Mouse (Mus musculus) thymus, postnatal 0 days (tissue): ENCODE measurements around the gene Ppp3ca. TPM values are rescaled to one million over a fixed set of nuclear protein-coding genes. Genes with fewer than 3 reads are reported as not detected.

Source experiments
- DNase-seq: peaks from one replicate; pipeline ENCODE4 v3.0.0-alpha.2; 2015; ENCODE audit warnings: low spot score
- polyA plus RNA-seq: library from polyadenylated mRNA; unstranded; fragments of >200 nt; fragmentation: Nextera tagmentation; extraction: Ambion mirVana; gene quantifications from 2 replicates; pipeline ENCODE4 v1.2.1, GENCODE M21; 2015

Gene Ppp3ca
- 20.9 and 25.4 TPM in 2 replicates for polyA plus RNA-seq

DNA sequence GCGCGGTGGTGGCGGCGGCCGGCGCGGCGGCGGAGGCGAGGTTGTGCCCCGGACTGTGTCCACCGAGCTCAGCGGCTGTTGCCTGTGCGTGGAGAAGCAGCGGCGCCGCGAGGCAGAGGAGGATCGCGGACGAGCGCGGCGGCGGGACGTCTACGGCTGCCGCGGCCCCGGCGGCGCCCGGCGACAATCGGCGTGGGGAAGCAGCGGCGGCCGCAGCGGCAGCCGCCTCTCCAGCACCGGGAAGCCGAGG is at the start of gene Ppp3ca:
Gene Ppp3ca (plus strand): TSS at position 15 of the 250 bp plus-strand sequence.
- DNase-seq: no peak

DNA sequence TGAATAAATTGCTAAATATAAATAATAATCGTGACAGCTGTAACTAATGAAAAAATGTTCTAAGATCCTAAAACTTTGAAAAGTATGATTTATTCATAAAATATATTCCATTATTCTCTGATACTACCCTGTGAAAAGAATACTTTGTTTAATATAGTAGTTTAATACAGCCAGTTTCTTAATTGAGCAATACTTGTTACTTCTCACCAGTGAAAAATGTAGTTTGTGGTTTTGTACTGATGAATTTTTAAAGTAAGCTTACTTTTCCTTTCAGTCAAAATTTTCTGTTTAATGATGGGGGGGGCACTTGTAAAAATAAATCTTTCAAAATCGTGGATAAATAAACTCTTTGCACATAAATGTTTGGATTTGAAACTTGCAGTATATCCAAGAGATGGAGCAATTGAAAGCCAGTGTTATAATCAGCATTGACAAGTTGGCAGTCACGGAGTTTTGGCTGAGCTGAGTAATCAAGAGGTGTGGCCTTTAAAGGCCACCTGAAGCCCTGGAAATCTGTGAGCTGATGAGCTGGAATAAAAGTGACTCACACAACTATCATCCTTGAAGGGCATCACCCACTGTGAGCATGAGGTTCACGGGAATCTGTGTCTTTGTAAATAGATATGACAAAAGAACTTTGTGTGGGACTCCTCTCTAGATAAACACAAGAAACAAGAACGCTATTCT is 29.2 kb upstream of the Ppp3ca start:
- no peak for DNase-seq

DNA sequence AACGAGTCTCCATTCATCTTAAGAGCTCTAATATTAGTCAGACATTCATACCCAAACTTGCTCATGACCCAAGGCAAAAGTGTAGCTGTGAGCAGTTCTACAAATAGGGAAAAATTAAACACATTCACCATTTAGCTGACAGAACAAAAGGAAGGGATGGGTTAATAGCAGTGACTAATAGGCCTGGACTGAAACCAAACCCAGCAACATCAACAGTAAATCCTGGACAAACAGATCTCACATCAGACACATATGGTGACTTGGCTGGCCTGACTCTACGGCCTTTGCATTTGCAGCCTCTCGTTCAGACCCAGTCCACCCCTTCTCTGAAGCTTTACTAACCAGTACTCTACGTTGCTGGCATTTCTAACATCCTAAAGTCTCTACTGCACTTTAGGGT is 19.0 kb upstream of the Ppp3ca start:
- DNase-seq: no peak

DNA sequence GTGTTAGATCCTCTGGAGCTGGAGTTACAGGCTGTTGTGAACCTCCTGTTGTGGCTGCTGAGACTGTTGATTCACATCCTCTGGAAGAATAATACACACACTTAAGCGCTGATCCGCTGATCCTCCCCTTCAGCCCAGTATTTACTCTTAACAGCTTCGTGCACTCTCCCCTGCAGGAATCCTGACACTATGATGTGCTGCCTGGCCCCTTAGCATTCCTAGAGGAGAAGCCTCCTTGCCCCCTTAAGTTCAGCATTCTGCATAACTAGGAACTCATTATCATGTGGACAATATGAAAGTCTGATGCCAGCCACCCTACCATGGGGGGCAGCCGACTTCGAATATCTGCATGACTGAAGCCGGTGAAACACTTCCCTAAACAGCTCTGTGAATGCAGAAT is 18.4 kb upstream of the Ppp3ca start:
- DNase-seq: no peak

DNA sequence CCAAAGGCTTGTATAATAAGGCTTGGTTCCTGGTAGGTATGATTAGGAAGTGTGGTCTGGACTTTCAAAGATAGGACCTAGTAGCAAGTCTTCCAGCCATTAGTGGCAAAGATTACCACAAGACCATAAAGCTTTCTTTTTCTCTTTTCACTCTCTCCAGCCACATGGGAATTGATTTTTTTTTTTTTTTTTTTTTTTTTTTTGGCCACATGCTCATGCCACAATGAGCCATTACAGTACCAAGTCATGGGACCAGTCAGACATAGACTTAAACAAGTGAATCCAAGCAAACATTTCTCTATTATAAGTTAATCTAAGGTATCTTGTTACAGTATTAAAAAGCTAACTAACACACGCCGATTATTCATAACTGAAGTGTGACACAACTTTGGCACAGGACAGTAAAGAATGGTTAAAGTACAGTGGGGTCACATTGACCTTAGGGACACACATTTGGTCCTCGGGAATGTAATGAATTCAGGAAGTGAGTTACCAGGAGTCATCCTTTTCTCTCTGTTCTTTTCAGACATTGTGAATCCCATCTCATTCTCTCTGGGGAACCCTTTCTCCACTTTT is 13.4 kb upstream of the Ppp3ca start:
- no peak for DNase-seq

DNA sequence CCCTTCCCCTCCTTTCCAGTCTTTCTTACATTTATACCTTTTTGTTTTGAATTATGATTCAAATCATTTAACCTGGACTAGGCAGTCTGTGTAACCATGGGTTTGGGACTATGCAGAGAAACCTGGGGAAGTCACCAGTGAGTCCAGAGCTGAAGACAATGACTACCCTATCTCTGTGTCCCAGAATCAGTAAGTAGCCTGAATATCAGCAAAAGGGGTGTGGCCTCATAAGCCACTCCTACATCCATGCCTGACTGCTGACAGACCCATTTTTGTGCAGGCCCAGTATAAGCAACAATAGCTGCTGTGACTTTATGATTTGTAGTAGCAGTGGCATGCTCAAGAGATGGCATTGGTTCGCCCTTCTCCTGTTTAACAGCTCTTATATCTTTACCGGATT is 11.2 kb upstream of the Ppp3ca start:
- no peak for DNase-seq

DNA sequence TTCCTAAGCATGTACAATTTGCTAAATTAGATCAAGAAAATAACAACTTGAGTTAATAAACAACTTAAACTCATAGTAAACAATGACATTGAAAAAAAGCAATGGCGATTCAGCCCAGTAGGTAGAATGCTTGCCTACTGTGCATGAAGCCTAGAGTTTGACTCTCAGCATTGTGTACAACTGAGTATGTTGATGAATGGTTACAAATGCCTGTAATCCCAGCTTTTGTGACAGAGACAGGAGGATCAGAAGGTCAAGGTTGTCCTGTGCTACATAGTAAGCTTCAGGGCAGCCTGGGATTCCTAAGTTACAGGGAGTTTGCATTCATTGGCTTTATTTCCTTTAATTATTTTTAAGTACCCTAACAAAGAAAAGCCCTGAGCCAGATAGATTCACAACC is 4.8 kb upstream of the Ppp3ca start:
- no peak for DNase-seq

DNA sequence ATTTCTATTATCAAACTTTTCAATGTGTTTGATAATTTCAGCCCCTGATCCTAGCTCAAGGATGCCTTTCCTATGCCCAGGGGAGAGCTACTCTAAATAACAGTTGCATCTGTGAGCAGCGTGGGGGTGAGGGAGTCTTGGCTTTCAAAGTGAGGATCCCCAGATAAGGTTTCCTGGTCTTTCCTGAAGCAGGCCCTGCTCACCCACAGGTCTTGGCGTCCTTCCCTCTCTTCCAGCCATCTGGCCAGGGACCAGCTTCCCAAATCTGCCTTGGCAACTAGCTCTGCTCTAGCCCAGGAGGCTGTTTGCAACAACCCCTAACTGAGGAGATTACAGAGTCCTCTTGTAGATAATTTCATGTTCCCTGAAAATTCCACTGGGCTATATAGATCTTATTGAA is 1.9 kb upstream of the Ppp3ca start:
- DNase-seq: no peak

DNA sequence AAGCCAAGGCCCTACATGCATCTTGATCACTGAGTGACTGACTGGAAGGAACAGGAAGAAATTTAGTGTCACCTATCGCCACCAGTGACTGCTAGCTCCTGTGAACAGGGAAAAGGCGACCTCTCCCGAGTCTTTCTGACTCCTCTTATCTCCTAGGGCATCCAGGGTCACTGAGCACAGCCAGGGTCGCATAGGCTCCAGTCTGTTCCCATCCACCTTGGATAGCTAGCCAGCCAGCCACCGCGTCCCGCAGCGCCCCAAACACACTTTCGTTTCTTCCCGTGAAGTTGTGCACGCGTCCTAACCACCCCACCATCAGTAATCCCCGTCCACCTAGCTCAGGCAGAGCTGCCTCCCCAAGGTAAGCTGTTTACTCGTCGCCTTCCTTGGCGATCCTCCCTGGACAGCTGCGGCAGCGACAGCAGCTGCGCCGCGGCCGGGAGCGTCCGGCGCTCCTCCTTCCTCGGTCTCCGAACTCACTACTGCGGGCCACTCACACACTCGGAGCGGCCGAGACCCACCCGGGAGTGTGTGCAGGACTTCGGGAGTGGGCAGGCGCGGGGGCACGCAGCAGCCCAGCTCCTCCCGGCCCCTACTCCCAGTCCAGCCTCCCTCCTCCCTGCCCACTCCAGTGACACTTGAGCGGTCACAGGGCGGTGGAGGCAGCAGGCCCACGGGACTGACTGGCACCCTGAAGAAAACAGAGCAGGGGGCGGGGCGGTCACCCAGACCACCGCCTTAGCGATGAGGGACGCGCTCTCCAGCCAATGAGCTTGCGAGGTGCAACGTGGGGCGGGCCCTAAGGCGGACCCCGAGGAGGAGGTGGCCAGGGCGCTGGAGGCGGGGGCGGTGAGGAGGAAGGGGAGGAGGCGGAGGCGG is 454 bp upstream of the Ppp3ca start:
- peak; percentile 97 for DNase-seq

DNA sequence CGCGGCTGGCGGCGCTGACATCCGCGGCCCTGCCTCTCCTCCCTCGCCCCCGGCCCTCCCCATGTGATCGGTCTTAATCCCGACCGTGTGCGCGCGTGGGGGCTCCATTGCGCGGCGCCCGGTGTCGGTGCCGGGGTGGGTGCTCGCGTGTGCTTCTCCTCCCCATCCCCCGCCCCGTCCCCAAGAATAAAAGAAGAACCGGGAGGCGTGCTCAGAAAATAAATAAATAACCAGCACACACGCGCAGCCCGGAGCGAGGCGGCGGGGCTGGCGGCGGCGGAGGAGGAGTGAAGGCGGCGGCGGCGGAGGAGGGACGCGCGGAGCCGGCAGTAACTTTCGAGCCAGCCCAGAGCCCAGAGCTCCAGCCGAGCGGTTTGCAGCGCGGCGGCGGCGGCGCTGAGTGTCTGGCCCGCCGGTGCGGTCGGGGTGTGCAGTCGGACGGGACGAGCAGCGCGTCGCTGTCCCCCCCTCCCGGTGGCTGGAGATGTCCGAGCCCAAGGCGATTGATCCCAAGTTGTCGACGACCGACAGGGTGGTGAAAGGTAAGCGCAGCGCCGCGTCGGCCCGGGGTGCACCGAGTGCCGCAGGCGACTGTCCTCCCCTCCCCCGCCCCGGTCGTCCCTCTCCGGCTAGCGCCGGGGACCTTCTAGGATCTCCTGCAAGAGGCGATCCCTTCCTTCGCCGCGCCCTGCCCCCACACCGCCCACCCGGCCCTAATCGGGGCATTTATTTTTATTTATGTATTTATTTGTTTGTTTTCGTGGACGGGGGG is 622 bp downstream of the Ppp3ca start:
- peak; percentile 49 for DNase-seq

DNA sequence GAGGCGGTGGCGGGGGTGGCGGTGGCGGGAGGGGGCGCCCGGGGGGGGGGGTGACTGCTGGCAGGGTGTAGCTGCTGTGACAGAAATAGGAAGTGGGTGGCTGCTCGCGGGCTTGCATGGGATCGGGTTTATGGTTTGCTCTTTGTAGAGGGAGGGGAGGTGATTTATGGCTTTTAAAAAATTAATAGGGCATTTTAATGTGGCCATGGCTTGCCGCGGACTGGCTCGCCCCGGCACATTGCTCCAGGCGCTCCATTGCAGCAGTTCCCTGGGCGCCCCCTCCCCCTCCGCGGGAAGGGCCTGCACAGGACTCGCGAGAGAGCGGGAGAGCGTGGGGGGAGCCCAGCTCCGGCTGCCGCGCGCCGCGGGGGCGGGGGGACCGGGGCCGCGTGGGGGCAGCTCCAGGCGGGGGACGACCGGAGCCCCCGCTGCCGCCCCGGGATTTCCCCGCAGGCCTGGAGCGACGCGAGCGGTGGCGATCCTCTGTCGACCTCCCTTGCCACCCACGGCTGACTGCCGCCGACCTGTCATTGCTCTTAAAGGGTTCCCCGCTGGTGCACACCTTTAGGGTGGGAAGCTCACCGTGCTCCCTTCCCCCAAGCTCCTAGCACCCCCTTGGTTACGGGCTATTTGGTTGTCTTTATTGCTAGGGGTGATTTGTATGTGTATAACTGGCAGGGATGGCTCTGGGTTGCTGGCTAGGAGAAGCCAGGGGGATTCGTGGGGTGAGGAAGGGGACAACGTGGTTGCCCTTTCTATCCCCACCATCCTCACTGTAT is 1.4 kb downstream of the Ppp3ca start:
- peak; percentile 54 for DNase-seq

DNA sequence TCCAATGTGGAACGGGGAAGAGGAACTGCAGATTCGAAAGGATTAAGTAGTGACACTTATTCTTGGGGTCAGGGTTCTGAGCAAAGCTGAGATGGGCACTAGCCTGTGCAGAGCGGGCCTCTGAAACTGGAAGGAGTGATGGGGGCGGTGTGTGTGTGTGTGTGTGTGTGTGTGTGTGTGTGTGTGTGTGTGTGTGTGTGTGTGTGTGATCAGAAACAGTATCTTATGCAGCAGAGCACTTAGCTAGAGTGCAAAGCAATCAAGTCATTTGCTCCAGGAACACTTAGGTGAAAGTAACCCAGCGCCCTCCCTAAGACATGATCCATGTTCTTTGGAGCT is 2.0 kb downstream of the Ppp3ca start:
- no peak for DNase-seq

DNA sequence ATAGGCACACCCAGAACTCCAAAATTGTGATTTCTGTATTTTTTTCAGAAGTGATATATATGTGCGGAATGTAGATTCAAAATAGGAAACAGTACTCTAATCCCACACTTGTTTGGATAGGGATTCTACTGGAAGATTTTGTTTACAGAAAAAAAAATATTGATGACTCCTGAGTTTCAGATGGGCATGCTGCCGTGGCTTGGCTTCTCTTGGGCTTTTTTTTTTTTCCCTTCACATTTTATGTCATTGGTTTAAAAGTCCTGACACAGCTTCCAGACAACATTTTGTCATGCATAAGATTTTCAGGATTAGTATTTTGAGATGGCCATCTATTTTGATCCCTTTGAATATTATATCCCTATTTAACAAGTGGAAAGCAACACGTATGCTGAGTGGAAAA is 2.9 kb downstream of the Ppp3ca start:
- no peak for DNase-seq

DNA sequence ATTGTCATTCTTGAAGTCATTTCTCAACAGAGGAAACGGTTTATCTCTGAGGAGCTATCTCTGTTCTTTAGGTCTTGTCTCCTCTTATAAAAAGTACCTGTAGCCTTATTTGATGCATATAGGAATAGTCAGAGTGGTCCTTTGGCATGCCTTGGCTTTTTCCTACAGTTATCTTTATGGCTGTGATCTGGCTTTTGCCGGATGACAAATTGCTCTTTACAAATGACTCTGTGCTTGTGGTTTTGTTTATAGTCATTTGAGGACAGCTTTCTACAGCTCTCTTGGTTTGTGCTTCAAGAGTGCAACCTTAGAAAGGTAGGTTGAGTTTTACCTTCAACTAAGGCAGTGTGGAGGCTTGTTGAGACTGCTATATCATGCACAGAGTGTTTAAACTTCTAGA is 3.4 kb downstream of the Ppp3ca start:
- DNase-seq: no peak

DNA sequence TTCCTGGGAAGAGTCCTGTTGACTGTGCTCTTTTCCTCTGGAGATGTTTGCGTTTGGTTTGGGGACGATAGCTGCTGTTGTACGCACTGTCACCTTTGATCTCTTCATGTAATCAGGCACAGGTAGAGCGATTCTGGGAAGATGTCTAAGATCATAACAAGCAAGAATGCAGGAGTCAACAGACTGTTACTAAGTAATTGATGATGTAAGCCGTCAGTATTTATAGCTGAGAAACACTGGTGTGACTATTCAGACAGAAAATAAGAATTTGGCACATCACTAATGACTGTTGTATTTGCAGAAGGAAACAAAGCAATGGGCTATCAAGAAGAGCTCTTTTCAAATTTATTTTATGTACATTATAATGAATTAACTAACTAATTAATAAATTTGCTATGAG is 4.6 kb downstream of the Ppp3ca start:
- DNase-seq: no peak

DNA sequence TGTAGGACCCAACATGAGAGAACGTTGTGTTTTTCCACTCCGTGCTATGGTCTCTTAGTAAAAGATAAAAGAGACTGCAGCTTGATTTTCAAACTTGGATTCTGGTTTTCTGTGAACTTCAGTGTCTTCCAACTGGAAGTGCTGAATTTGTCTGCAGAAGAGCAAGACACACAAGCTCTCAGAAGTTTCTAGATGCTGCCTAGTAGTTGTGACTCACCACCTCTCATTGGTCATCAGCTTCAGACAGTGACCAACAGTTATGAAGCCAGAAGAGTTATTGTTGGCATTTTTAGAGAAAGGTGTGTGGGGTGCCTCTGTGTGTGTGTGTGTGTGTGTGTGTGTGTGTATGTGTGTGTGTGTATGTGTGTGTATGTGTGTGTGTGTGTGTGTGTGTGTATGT is 7.1 kb downstream of the Ppp3ca start:
- no peak for DNase-seq

DNA sequence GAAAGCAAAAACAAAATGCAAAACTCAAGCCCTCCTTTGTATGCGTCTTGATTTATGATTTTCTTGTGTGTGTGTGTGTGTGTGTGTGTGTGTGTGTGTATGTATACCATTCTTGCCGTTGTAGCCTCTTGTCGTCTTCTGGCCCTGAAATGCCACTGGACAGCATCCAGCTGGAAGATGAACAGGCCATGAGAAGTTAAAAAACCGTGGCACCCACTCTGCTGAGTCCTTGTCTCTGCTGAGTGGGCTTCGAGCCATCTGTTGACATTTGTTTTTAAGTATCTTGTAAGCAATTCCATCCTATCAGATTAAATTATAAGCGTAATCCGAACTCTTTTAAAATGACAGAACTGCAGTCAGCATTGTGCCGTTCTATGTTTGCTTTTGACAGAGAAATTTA is 8.5 kb downstream of the Ppp3ca start:
- DNase-seq: no peak

DNA sequence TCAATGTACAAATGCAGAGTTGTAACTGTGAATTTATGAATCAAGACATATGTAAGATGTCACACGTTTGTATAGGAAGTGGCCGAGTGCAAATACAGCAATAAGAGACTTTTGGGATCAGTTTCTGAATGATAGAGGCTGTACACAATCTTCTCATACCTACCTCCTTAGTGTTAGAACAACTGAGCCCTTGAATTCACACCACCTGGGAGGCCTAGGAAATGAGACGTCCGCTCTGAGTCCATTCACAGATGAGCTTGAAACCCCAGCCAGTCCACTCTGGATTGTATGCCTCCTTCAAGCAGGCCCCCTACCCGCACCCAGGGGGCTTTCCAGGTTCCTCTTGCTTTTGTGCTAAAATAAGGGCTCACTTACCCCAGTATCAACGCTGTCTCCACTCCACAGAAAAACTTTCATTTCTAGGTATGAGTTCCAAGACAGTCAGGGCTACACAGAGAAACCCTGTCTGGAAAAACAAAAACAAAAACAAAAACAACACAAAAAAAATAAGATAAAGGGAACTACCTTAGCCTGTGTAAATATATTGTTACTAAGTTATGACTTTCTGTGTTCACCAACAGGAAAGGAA is 10.1 kb downstream of the Ppp3ca start:
- no peak for DNase-seq

DNA sequence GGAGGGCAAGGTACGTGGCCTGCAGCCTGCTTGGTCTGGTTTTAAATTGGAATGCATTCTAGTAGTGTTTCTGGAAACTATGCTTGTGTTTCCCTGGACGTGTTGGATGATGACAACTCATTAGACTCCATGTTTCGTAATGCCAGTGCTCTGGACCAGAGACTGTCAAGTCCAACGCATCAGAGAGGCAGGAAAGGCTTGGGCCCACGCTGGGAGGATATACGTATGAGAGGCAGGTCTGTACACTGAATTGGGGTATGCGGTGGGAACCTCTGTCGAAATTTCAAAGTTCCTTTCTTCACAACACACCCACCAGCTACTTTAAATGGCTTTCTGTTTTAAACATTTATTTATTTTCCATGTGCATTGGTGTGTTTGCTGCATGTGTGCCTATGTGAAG is 12.3 kb downstream of the Ppp3ca start:
- no peak for DNase-seq

DNA sequence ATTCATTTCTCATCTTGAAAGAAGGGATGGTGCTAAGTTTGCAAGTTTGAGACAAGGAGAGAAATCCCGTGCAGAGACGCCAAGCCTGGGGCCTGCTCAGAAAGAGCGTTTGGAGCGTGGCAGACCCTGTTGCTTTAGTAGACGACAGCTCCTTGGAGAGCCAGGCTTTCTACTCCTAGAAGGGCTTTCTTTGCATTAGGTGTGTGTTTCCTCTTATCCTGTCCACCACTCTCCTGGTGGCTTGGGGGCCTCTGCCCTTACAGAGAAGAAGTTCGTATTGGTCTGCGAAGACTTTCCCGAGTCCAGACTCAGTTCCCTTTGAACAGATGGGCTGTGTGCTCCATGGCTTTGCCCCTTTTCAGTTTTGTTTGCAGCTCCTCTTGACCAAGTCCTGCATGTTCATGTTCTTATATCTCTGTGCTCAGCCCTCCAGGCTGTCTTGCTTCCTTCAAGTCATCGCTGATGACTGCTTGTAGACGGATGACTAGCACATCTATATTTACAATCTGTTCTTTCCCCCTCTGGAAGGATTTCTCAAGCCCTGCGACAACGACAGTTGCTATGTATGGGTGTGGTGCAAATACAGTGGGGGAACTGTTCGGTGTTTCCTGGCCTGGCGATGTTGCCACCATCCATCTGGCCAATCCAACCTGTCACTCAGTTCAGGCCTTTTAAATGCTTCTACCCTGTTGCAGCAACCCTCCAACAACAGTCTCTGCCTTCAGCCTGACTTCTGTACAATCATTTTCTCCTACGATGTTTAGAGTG is 14.5 kb downstream of the Ppp3ca start:
- no peak for DNase-seq
